Mouse (Mus musculus) lung, adult 2 months (tissue): ENCODE measurements around the gene Scrn2. TPM values are rescaled to one million over a fixed set of nuclear protein-coding genes. Genes with fewer than 3 reads are reported as not detected.
A peak's percentile ranks its signal among the peaks of the same experiment; 100 is the strongest.

ENCODE experiments used
- DNase-seq: peaks from one replicate; pipeline ENCODE4 v3.0.0; 2022
- H3K4me1 ChIP-seq: fragments of 200-500 bp; 2 replicates; pipeline ENCODE4 v1.6.1; 2011; ENCODE audit warnings: low read length; ENCODE audit not compliant: control insufficient read depth, insufficient read depth
- H3K4me3 ChIP-seq: fragments of 200-500 bp; replicated peaks from 2 replicates; pipeline ENCODE3; 2011; ENCODE audit warnings: low read depth, mild to moderate bottlenecking, control low read depth, low read length; ENCODE audit errors: extremely low read depth
- CTCF ChIP-seq: fragments of 200-500 bp; IDR thresholded peaks from 2 replicates; pipeline ENCODE4 v1.5.1; 2011; ENCODE audit warnings: mild to moderate bottlenecking, low read length, control low read depth; ENCODE audit not compliant: insufficient read depth
- POLR2A ChIP-seq: fragments of 200-500 bp; IDR thresholded peaks from 2 replicates; pipeline ENCODE4 v1.6.1; 2011; ENCODE audit warnings: low read depth, mild to moderate bottlenecking, control low read depth, low read length, borderline replicate concordance; ENCODE audit errors: extremely low read depth
- WGBS: fragments of 180-500 bp; shearing (Covaris S2); methylation state at CpG from one replicate; pipeline ENCODE4 v1.1.7; 2018; 5-methylcytosine and 5-hydroxymethylcytosine counted together
- polyA plus RNA-seq: library from polyadenylated mRNA; depleted of rRNA; stranded (reverse); fragments of >200 nt; gene quantifications from 2 replicates; pipeline ENCODE4 v1.2.3, GENCODE M21; 2012

Scrn2 gene
- polyA plus RNA-seq, 1 experiment = 20.2 TPM

DNA sequence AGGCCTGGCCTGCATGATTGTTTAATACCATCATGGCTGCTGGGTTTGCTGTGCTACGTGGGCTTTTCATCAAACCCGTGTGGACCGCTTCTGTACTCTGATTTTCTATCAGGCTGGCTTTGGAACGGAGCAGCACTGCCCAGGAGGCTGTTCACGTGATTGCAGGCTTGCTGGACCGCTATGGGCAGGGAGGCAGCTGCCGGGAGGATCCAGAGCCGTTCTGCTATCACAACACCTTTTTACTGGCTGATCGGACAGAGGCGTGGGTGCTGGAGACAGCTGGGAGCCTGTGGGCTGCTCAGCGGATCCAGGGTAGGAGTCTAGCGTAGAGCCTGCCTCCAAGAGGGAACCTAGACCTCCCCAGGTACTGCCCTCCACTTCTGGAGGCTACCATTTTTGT is 2.2 kb downstream of the Scrn2 start:
- H3K4me3 ChIP-seq = no peak overlapping the region
- 81% methylated on average over 12 of the region's 12 CpGs for WGBS
- no peak for DNase-seq
- peaks cover 5% of the 10 kb centered on the region; the same call in 1 of the 2 replicates for H3K4me1 ChIP-seq
- TF ChIP-seq CTCF (no peak), POLR2A (no peak)

DNA sequence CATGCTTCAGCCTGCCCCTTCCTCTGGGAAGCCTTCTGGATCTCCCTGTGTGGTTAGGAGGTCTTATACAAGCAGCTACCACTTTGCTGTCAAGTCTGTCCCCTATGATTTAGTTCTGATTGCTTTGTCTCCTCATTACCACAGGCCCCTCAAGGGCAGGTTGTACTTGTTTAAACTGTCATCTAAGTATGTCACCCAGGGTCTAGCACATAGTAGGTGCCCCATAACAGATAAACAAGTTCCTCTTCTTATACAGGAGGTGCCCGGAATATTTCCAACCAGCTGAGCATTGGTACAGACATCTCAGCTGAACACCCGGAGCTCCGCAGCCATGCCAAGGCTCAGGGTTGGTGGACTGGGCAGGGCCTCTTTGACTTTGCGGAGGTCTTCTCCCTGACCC is 2.8 kb downstream of the Scrn2 start:
- Histone ChIP-seq H3K4me1 (peaks cover 5% of the 10 kb centered on the region; the same call in 1 of the 2 replicates), H3K4me3 (no peak overlapping the region)
- 94% methylated on average over 4 of the region's 4 CpGs for WGBS
- TF ChIP-seq CTCF (no peak), POLR2A (no peak)
- DNase-seq = no peak

DNA sequence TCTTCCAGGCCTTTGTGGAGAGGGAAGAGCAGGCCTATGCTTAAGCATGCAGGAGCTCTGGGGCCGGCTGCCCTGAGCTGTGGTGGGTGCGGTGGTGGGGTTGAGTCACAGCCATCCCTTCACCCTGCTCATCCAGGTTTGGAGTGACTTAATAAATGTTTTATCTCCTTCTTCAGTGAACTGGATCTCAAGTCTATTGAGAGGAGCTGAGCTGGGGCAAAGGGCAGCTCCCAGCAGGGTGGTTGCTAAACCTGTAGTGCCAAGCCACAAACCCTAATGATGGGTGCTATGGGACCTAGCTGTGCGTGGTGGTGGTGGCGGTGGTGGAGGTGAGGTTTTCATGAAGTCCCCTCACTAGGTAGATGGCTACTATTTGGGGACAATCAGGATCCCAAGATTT is 4.0 kb downstream of the Scrn2 start:
- Histone ChIP-seq H3K4me3 (no peak overlapping the region), H3K4me1 (peaks cover 5% of the 10 kb centered on the region; the same call in 1 of the 2 replicates)
- 88% methylated on average over 4 of the region's 4 CpGs for WGBS
- no peak for DNase-seq
- TF ChIP-seq CTCF = no peak
- no peak for TF ChIP-seq POLR2A

DNA sequence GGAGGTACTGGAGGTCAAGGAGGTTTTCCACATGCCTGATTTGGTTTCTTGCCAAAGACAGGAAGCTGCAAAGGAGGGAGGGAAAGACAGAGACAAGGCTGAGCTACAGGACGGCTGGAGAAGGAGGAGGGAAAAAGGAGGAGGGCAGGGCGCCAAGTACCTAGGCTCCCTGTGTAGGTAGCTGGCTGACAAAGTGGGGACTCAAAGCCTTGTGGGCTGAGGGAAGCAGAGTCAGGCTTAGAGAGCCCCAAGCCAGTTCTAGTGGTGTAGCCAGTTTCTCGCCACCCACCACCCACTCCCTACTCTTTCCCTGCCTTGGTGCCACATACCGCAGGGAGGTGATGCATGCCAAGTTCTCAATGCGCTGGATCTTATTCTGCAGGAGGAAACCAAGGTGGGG is 6.4 kb downstream of the Scrn2 start:
- no peak for DNase-seq
- no peak for TF ChIP-seq POLR2A
- no peak for TF ChIP-seq CTCF
- Histone ChIP-seq H3K4me3 (no peak overlapping the region), H3K4me1 (peaks cover 2% of the 10 kb centered on the region; the same call in 1 of the 2 replicates)
- 81% methylated on average over 5 of the region's 5 CpGs for WGBS

DNA sequence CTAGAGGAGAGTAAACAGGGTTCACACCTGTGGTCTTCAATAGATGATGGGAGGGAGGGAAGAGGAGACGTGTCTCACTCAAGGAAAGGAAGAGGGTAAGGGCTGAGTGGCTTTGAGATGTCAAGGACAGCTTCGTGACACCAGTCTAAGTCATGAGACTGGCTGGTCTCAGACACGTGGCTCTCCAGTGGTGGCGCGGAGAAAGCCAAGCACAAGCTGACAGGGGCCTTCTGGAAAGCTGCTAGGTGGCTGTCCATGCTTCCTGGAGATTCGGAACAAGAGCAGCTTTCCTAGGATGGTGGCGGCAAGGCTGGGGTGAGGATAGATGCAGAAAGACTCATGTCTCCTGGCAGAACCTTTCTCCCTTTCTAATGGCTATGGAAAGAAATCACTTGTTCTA is 9.1 kb downstream of the Scrn2 start:
- H3K4me3 ChIP-seq = no peak overlapping the region
- TF ChIP-seq POLR2A (no peak), CTCF (no peak)
- 56% methylated on average over 7 of the region's 7 CpGs for WGBS
- no peak for DNase-seq
- H3K4me1 ChIP-seq = peaks cover 4% of the 10 kb centered on the region

DNA sequence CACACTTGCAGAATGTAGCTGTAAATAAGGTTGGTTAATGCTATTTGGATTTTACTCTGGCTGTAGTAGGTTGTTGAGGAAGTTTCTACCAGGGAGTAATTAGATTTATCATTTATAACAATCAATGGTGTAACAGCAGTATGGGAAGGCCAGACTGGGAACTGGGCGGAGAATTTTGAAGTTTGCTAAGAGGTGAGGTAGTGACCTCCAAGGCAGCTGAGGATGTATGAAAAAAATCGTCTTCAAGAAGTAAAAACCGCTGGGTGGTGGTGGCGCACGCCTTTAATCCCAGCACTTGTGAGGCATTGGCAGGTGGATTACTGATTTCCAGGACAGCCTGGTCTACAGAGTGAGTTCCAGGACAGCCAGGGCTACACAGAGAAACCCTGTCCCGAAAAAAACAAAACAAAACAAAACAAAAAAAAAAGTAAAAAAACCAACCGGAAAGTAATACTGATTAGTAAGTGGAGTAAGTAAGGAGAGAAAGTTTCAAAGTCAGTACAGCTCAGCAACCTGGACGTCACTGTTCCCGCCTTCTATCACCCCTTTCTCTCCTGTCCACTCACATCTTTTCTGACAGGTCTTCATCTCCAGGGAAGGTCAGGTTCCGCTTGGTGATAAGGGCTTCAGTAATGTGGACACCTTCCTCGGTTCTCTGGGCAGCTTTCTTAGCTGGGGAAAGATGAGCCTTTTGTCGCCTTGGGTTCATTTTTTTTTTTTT is 10.7 kb downstream of the Scrn2 start:
- DNase-seq = no peak
- H3K4me3 ChIP-seq = no peak overlapping the region
- H3K4me1 ChIP-seq = peaks cover 4% of the 10 kb centered on the region
- no peak for TF ChIP-seq CTCF
- WGBS = 37% methylated on average over 12 of the region's 12 CpGs

DNA sequence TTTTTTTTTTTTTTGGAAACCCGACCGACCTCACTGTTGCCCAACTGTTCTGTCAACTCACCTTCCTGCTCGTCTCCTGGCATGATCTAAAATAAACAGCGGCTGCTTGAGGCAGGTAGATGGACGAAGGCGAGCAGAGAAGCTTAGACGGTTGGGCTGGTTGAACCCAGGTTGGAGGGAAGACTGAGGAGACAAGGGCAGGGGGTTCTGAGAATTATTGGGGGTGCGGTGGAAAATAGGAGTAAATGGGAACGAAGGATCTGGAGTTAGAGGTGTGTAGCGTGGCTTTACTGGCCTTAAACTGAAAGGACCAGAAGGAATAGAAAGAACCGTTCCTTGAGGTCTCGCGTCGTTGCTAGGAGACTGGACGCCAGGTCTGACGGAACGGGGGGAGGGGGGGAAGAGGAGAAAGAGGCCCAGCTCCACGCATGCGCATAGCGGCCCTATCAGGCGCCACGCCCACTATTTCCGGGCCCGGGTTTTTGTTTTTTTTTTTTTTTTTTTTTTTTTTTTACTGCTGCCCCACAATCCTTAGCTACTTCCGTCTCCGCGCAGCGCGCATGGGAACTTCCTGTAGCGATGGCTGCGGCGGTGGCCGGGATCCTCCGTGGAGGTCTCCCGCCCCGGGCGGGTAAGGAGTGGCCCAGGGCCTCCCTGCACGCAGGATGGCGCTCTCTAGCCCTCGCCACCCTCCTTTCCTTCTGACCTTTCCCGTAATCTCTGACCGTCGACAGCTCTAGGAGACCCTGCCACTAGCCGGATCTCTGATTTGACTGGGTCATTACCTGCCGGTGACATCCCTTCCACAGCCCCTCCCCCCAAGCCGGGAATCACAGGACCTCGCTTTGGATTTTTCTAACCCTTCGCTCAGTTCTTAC is 11.5 kb downstream of the Scrn2 start, which contains the start of the genes Lrrc46 and Mrpl10:
Gene Lrrc46 (minus strand): TSS at position 386 of the 878 bp plus-strand sequence.
Gene Mrpl10 (plus strand): TSS at position 539 of the 878 bp plus-strand sequence.
- WGBS = under 1% methylated on average over 48 of the region's 48 CpGs
- Histone ChIP-seq H3K4me1 (peaks cover 4% of the 10 kb centered on the region), H3K4me3 (peak within 1 kb of the TSS; percentile 97)
- TF ChIP-seq CTCF (no peak), POLR2A (peak; percentile 82; the same call in 1 of the 2 replicates)
- DNase-seq = peak; percentile 85

DNA sequence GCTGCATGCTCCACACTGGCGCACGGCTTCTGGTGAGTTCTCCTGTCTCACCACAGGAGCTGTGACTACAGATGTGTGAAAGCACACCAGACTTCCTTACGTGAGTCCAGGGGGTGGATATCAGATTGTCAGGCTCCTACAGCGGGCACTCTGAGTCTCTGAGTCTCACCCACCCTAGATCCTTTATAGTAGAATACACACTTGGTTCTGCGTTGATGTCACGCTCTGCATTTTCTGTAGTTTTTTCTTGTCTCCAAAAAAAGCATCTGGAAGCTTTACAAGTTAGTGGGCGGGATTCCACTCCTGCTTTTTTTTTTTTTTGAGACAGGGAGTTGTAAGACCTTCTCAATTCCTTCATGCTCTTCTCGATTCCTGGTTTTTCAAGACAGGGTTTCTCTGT is 15.2 kb downstream of the Scrn2 start:
- no peak for DNase-seq
- WGBS = 92% methylated on average over 8 of the region's 8 CpGs
- Histone ChIP-seq H3K4me1 (peaks cover 4% of the 10 kb centered on the region), H3K4me3 (no peak overlapping the region)
- TF ChIP-seq POLR2A = no peak
- TF ChIP-seq CTCF = no peak

DNA sequence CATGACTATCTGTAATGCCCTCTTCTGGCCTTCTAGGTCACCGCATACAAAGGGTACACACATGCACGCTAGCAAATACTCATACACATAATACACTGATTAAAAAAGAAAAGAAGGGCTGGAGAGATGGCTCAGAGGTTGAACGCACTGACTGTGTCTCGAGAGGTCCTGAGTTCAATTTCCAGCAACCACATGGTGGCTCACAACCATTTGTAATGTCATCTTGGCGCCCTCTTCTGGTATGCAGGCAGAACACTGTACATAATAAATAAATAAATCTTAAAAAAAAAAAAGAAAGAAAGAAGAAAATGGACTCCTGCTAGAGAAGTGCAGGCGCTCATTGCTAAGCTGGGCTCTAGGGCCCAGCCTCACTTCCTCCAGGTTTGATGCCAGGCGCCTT is 16.1 kb downstream of the Scrn2 start:
- TF ChIP-seq POLR2A = no peak
- no peak for TF ChIP-seq CTCF
- 86% methylated on average over 7 of the region's 7 CpGs for WGBS
- Histone ChIP-seq H3K4me1 (peaks cover 8% of the 10 kb centered on the region), H3K4me3 (no peak overlapping the region)
- DNase-seq = no peak
